8 mouse cellular contexts compared by ENCODE assay signal in the genomic region with DNA sequence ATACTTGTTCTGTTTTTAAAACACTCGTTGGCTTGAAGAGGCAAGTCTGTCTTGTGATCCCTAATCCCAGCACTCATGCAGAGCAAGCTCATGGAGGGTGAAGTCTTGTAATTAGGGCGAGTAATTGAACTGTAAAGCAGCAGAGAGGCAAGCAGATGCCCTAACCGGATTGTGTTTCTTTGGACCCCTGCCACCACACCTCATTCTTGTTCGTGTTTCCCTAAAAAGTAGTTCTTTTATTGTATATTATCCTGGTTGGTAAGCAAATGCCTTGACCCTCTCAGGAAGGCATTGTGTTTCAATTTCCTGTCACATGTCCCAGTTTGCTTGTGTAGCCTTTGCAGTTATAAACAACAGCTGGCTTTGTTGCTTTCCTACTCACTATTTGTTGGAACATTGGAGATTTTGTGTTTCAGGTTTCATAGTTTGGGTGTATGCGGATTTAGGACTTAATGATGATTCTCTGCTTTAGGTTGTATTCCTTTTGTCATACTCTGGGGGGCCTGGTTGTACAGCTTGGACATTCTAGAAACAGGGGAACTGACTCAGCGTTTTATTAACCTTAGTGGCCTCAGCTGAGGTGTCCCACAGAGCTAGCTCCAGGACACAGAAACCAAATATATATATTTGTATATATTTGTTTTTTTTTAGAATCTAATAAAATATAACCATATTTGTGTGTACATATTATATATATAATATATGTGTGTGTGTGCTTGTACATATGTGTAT. TPM values are rescaled to one million over a fixed set of nuclear protein-coding genes. Genes with fewer than 3 reads are reported as not detected.
DNase-seq lines count a peak whose midpoint lies in the region; ATAC-seq and TF ChIP-seq lines count a peak whose summit lies in the region.

No protein-coding gene starts in this region.

- peaks cover 96% of the 10 kb centered on the region for H3K79me2 ChIP-seq in C2C12 (ENCODE audit: control insufficient read depth, insufficient read depth)

- H3K9me3 ChIP-seq in heart, embryonic 10.5 days = no peaks in the 10 kb centered on the region
- no peaks in the 10 kb centered on the region for H3K9me3 ChIP-seq in limb, embryonic 13.5 days

- H3K4me2 ChIP-seq in limb, embryonic 13.5 days (replicated peaks) = no peak overlapping the region

- no peak overlapping the region for H3K9ac ChIP-seq in limb, embryonic 13.5 days

- ATAC-seq in limb, embryonic 13.5 days (ENCODE audit: low FRiP score, low read depth) = no peak

- peaks cover 15% of the 10 kb centered on the region for H3K4me1 ChIP-seq in heart, embryonic 10.5 days
- peaks cover 4% of the 10 kb centered on the region; the same call in 1 of the 2 replicates for H3K4me1 ChIP-seq in cerebellum, adult 2 months (ENCODE audit: control insufficient read depth, insufficient read depth, low read length)
- peaks cover 25% of the 10 kb centered on the region for H3K4me1 ChIP-seq in limb, embryonic 13.5 days

- H3K36me3 ChIP-seq in heart, embryonic 10.5 days = peaks cover 19% of the 10 kb centered on the region
- peaks cover 9% of the 10 kb centered on the region for H3K36me3 ChIP-seq in C2C12 (ENCODE audit: control insufficient read depth, insufficient read depth)
- peaks cover 14% of the 10 kb centered on the region for H3K36me3 ChIP-seq in limb, embryonic 13.5 days

- TF ChIP-seq CTCF in C2C12 (IDR thresholded peaks at IDR 0.05; ENCODE audit: control insufficient read depth, insufficient read depth, insufficient read length) = no peak
- no peak for TF ChIP-seq CTCF in cerebellum, adult 2 months (IDR thresholded peaks at IDR 0.05; ENCODE audit: borderline replicate concordance, insufficient read depth, low read depth, low read length)

- TF ChIP-seq POLR2A in cerebellum, adult 2 months (IDR thresholded peaks at IDR 0.05; ENCODE audit: borderline replicate concordance, insufficient read depth, low read length) = no peak

- H3ac ChIP-seq in C2C12 (ENCODE audit: control insufficient read depth, insufficient read length, low read depth) = no peak overlapping the region

- H3K79me3 ChIP-seq in C2C12 (ENCODE audit: low read depth) = peaks cover 86% of the 10 kb centered on the region

- peak; percentile 29 for DNase-seq in heart, adult 8-10 months (ENCODE audit: low spot score)
- DNase-seq in heart, embryonic 10.5 days (ENCODE audit: low spot score) = no peak
- peak; percentile 55 to 74 for DNase-seq in cerebellum, adult 2 months
- no peak for DNase-seq in frontal cortex, postnatal 10 days (ENCODE audit: low spot score in 2 of 2)
- no peak for DNase-seq in ovary, postnatal 36 days (ENCODE audit: low spot score)
- no peak for DNase-seq in embryo, embryonic 10 days (ENCODE audit: low spot score)

- 66% methylated on average over 6 of the region's 6 CpGs for whole genome bisulfite sequencing in heart, embryonic 10.5 days
- 18% methylated on average over 6 of the region's 6 CpGs for WGBS in cerebellum, adult 2 months
- 48% methylated on average over 6 of the region's 6 CpGs for WGBS in limb, embryonic 13.5 days

- no peak overlapping the region for H3K4me3 ChIP-seq in heart, embryonic 10.5 days
- H3K4me3 ChIP-seq in C2C12 (ENCODE audit: insufficient read depth, poor library complexity, severe bottlenecking) = no peak overlapping the region
- H3K4me3 ChIP-seq in cerebellum, adult 2 months (replicated peaks; ENCODE audit: insufficient read depth, low read depth, low read length) = no peak overlapping the region
- H3K4me3 ChIP-seq in limb, embryonic 13.5 days = no peak overlapping the region

- H3K27ac ChIP-seq in heart, embryonic 10.5 days = no peak overlapping the region
- H3K27ac ChIP-seq in cerebellum, adult 2 months (ENCODE audit: insufficient read depth, low read length) = peak overlapping the region; percentile 66
- peak overlapping the region; percentile 18; the same call in 1 of the 2 replicates for H3K27ac ChIP-seq in limb, embryonic 13.5 days

- no peaks in the 10 kb centered on the region for H3K27me3 ChIP-seq in heart, embryonic 10.5 days (ENCODE audit: insufficient read depth, poor library complexity, severe bottlenecking)
- no peaks in the 10 kb centered on the region for H3K27me3 ChIP-seq in C2C12 (ENCODE audit: control insufficient read depth, insufficient read depth, insufficient read length)
- H3K27me3 ChIP-seq in cerebellum, adult 2 months (ENCODE audit: control insufficient read depth, insufficient read depth, low read length) = no peaks in the 10 kb centered on the region
- no peaks in the 10 kb centered on the region for H3K27me3 ChIP-seq in limb, embryonic 13.5 days

TF ChIP-seq in C2C12, 6 proteins besides CTCF, POLR2A, EP300 and RAD21:
- peak; percentile 53 for TF ChIP-seq USF1 (IDR thresholded peaks at IDR 0.05; ENCODE audit: low read depth)
- no peak for TF ChIP-seq CEBPB (IDR thresholded peaks at IDR 0.05; ENCODE audit: low read depth)

RNA-seq across cellular contexts. Expression of a gene that starts 6.1 kb away (rescaled TPM):
- 10 to 100 TPM; 43.2 to 53.5 (median 51.2) TPM for total RNA-seq in heart, adult 8-10 months (2022)
- polyA plus RNA-seq in heart, embryonic 10.5 days (2016; fragmentation: Nextera tagmentation; extraction: Ambion mirVana) = 146 and 152 TPM in 2 replicates
- polyA plus RNA-seq in C2C12 (2012; fragmentation: generic; extraction: Trizol) = 92.4 TPM
- 141 and 152 TPM in 2 replicates for polyA plus RNA-seq in cerebellum, adult 2 months (2012; rRNA removed)
- 141 and 150 TPM in 2 replicates for polyA plus RNA-seq in limb, embryonic 13.5 days (2015; fragmentation: Nextera tagmentation; extraction: Ambion mirVana)

RNA-seq across cellular contexts. Expression of a gene that starts 16.5 kb away (rescaled TPM):
- 1 to 10 TPM in 3 of 4 experiments, under 1 TPM in 1; 0.98 to 2.4 (median 1.3) TPM for total RNA-seq in heart, adult 8-10 months (2022)
- 0.78 and 1.7 TPM in 2 replicates for polyA plus RNA-seq in heart, embryonic 10.5 days (2016; fragmentation: Nextera tagmentation; extraction: Ambion mirVana)
- 9.0 TPM for polyA plus RNA-seq in C2C12 (2012; fragmentation: generic; extraction: Trizol)
- 112 and 114 TPM in 2 replicates for polyA plus RNA-seq in cerebellum, adult 2 months (2012; rRNA removed)
- polyA plus RNA-seq in limb, embryonic 13.5 days (2015; fragmentation: Nextera tagmentation; extraction: Ambion mirVana) = 8.4 and 10.2 TPM in 2 replicates

RNA-seq across cellular contexts. Expression of a gene that starts 23.9 kb away (rescaled TPM):
- under 1 TPM in 3 of 4 experiments, not detected in 1; 0.11 to 0.81 (median 0.13) TPM for total RNA-seq in heart, adult 8-10 months (2022)
- 0.38 and 0.54 TPM in 2 replicates for polyA plus RNA-seq in heart, embryonic 10.5 days (2016; fragmentation: Nextera tagmentation; extraction: Ambion mirVana)
- 0.39 TPM for polyA plus RNA-seq in C2C12 (2012; fragmentation: generic; extraction: Trizol)
- 123 and 133 TPM in 2 replicates for polyA plus RNA-seq in cerebellum, adult 2 months (2012; rRNA removed)
- 1.0 and 1.1 TPM in 2 replicates for polyA plus RNA-seq in limb, embryonic 13.5 days (2015; fragmentation: Nextera tagmentation; extraction: Ambion mirVana)

RNA-seq across cellular contexts. Expression of a gene that starts 41.7 kb away (rescaled TPM):
- 10 to 100 TPM; 25.4 to 30.1 (median 27.1) TPM for total RNA-seq in heart, adult 8-10 months (2022)
- polyA plus RNA-seq in heart, embryonic 10.5 days (2016; fragmentation: Nextera tagmentation; extraction: Ambion mirVana) = 15.4 and 16.8 TPM in 2 replicates
- polyA plus RNA-seq in C2C12 (2012; fragmentation: generic; extraction: Trizol) = 16.2 TPM
- polyA plus RNA-seq in cerebellum, adult 2 months (2012; rRNA removed) = 146 and 152 TPM in 2 replicates
- 30.5 and 34.3 TPM in 2 replicates for polyA plus RNA-seq in limb, embryonic 13.5 days (2015; fragmentation: Nextera tagmentation; extraction: Ambion mirVana)

RNA-seq across cellular contexts. Expression of a gene that starts 50.2 kb away (rescaled TPM):
- 10 to 100 TPM; 34.9 to 45.7 (median 40.8) TPM for total RNA-seq in heart, adult 8-10 months (2022)
- polyA plus RNA-seq in heart, embryonic 10.5 days (2016; fragmentation: Nextera tagmentation; extraction: Ambion mirVana) = 133 and 147 TPM in 2 replicates
- 72.9 TPM for polyA plus RNA-seq in C2C12 (2012; fragmentation: generic; extraction: Trizol)
- polyA plus RNA-seq in cerebellum, adult 2 months (2012; rRNA removed) = 114 and 123 TPM in 2 replicates
- polyA plus RNA-seq in limb, embryonic 13.5 days (2015; fragmentation: Nextera tagmentation; extraction: Ambion mirVana) = 94.4 and 100 TPM in 2 replicates

Comparison
In these comparisons a context has a peak if more than half of its experiments do, and no peak if none do; other contexts are left out.
1. DNase-seq: peak in heart, adult 8-10 months (single experiment) and cerebellum, adult 2 months (2 of 2); none in heart, embryonic 10.5 days (single experiment), frontal cortex, postnatal 10 days (0 of 2), ovary, postnatal 36 days (single experiment) and embryo, embryonic 10 days (single experiment).
2. RNA of a gene that starts 16.5 kb away (polyA plus RNA-seq): 112 to 114 TPM in cerebellum, adult 2 months; 9.0 TPM in C2C12 (single experiment), 8.4 to 10.2 TPM in limb, embryonic 13.5 days and 0.78 to 1.7 TPM in heart, embryonic 10.5 days; every median in the first group is over 10 times any median in the second.
3. RNA of a gene that starts 23.9 kb away (polyA plus RNA-seq): 123 to 133 TPM in cerebellum, adult 2 months; 1.0 to 1.1 TPM in limb, embryonic 13.5 days, 0.38 to 0.54 TPM in heart, embryonic 10.5 days and 0.39 TPM in C2C12 (single experiment); every median in the first group is over 10 times any median in the second.